Mouse (Mus musculus): ENCODE results near the gene Comt.

GRCm38 (mm10) chr16:18385411-18385810 lies 41.2 kb downstream of the Comt start:
- no peak for TF ChIP-seq EP300 (IDR thresholded peaks at IDR 0.05; ENCODE audit: insufficient read depth, low read depth, low read length)
- no peak for TF ChIP-seq CTCF (IDR thresholded peaks at IDR 0.05)

Data from heart, adult 2 months (tissue).